Mouse (Mus musculus) kidney, adult 18-20 months (tissue): Measurements from ENCODE around the gene Stmnd1.
"Not testable (repeated sequence)": the region's sequence is repeated elsewhere in the genome, so short reads cannot be mapped to it uniquely, and the experiment has no call there.

Source experiments
- DNase-seq: peaks from one replicate; pipeline ENCODE4 v3.0.0; 2021

Stmnd1 gene

GRCm38 (mm10) chr13:46273453-46274110 lies at the start of gene Stmnd1:
TSS of gene Stmnd1 (plus strand) at chr13:46273721.
- DNase-seq = no peak

- DNase-seq = no peak
These were observed 46.6 kb upstream of the Stmnd1 start for GRCm38 (mm10) chr13:46226956-46227355.

GRCm38 (mm10) chr13:46227486-46227885 lies 46.0 kb upstream of the Stmnd1 start:
- no peak for DNase-seq

GRCm38 (mm10) chr13:46228750-46229149 lies 44.8 kb upstream of the Stmnd1 start:
- DNase-seq = not testable (repeated sequence)

GRCm38 (mm10) chr13:46231514-46232085 lies 41.9 kb upstream of the Stmnd1 start:
- DNase-seq = peak; percentile 24

- DNase-seq = peak; percentile 49
These were observed 35.7 kb upstream of the Stmnd1 start for GRCm38 (mm10) chr13:46237723-46238349.

- DNase-seq = peak; percentile 37
These were observed 34.7 kb upstream of the Stmnd1 start for GRCm38 (mm10) chr13:46238796-46239195.

- DNase-seq = no peak
These were observed 31.9 kb upstream of the Stmnd1 start for GRCm38 (mm10) chr13:46241391-46242188.

- no peak for DNase-seq
These were observed 19.8 kb upstream of the Stmnd1 start for GRCm38 (mm10) chr13:46253753-46254152.

GRCm38 (mm10) chr13:46254171-46254570 lies 19.4 kb upstream of the Stmnd1 start:
- DNase-seq = no peak

GRCm38 (mm10) chr13:46255616-46256015 lies 17.9 kb upstream of the Stmnd1 start:
- DNase-seq = no peak

GRCm38 (mm10) chr13:46257847-46258246 lies 15.7 kb upstream of the Stmnd1 start:
- peak; percentile 77 for DNase-seq

GRCm38 (mm10) chr13:46259526-46259925 lies 14.0 kb upstream of the Stmnd1 start:
- no peak for DNase-seq

- no peak for DNase-seq
These were observed 12.3 kb upstream of the Stmnd1 start for GRCm38 (mm10) chr13:46261244-46261643.

GRCm38 (mm10) chr13:46267783-46268182 lies 5.7 kb upstream of the Stmnd1 start:
- DNase-seq = no peak

- no peak for DNase-seq
These were observed 5.2 kb upstream of the Stmnd1 start for GRCm38 (mm10) chr13:46268341-46268740.

GRCm38 (mm10) chr13:46268815-46269445 lies 4.6 kb upstream of the Stmnd1 start:
- DNase-seq = no peak

- DNase-seq = no peak
These were observed 589 bp upstream of the Stmnd1 start for GRCm38 (mm10) chr13:46272811-46273452.

- DNase-seq = no peak
These were observed 2.2 kb downstream of the Stmnd1 start for GRCm38 (mm10) chr13:46275701-46276100.

GRCm38 (mm10) chr13:46282543-46282942 lies 9.0 kb downstream of the Stmnd1 start:
- no peak for DNase-seq

GRCm38 (mm10) chr13:46287801-46288200 lies 14.3 kb downstream of the Stmnd1 start:
- no peak for DNase-seq

- DNase-seq = peak; percentile 32
These were observed 14.9 kb downstream of the Stmnd1 start for GRCm38 (mm10) chr13:46288372-46288771.
